Mouse (Mus musculus) urinary bladder, postnatal 10 days (tissue): ENCODE measurements around the gene Sorcs2.

Experiments used
- DNase-seq: peaks from one replicate; pipeline ENCODE4 v3.0.0; 2022; ENCODE audit warnings: low spot score

The Sorcs2 gene

DNA sequence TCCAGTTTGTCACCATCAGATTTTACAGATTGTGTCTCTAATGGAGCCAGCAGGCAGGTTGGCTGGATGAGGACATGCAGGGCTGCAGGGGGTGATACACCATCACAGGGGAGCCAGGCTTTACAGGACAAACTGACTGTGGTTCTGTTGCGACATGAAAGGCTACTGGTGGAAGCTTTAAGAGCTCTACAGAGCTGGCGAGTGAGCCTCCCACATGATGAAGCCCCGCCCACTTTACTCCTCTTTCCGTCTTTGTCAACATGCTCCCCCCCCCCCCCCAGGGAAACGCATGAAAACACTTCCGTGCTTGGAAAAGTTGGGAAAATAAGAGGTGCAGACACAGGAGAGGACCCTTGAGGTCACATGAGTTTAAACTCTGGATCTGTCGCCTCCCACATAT, 219.7 kb downstream of the Sorcs2 start:
- no peak for DNase-seq

- DNase-seq = no peak
Measured at GRCm38 (mm10) chr5:36176873-36177272, 221.1 kb downstream of the Sorcs2 start.

GRCm38 (mm10) chr5:36176409-36176808, 221.5 kb downstream of the Sorcs2 start:
- no peak for DNase-seq

GRCm38 (mm10) chr5:36174569-36175115, 223.3 kb downstream of the Sorcs2 start:
- DNase-seq = no peak

DNA sequence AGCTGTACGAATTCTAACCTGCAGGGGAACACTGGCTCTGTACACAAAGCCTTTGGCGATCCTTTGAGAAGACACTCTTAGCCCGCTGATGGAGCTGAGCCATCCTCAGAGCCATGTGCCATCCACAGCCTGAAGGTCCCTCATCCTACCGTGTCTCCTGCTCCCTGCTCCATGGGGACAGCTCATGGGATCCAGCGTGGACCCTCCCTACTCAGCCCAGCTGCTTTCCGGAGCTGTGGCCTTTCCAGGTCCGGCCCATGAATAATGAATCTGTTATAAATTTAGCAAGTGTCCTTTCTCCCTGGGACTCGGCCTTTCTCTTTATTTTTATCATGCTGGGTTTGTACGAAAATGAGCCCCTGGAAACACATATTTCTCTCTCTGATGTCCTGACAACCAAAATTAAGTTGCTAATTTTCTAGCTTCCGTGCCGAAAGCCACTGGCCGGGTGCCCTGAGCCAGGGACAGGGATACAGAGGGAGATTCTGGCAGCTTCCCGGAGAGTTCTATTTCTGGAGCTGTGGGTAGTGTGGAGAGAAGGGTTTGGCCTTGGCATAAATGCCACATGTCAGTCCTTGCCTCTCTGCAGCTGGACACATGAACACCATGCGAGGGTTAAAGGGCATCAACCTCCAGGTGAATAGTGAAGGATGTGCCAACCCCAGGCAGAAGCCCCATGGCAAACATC, 228.8 kb downstream of the Sorcs2 start:
- DNase-seq = no peak

DNA sequence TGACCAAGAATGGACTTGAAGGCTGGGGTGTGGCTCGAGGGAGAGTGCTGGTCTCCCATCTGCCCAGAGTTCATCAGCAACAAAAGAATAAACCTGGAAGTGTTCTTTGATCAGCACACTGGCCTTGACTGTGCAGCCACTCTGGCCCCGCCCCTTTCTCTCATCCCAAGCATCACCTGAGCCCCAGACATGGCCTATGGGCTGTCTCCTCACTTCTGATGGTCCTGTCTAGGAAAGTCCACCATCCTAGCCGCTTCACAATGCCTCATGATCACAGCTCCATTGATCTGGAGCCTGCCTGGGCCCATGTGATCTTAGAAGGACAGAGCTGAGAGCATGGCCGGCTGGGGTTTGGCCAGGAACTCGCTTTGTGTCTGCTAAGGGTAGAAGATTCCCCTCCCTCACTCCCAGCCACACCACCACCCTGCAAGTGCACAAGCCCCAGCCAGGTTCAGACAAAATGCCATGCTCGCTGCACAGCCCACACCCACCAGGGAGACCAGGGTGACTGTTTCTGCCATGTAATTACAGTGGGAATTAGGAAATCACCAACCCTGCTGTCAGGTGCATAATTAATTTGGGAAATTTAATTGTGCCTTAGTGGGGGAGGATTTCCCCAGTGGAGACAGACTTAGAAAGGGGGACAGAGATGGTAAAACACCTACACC, 231.5 kb downstream of the Sorcs2 start:
- DNase-seq = no peak

- DNase-seq = no peak
Measured at GRCm38 (mm10) chr5:36165424-36166302, 232.3 kb downstream of the Sorcs2 start.

DNA sequence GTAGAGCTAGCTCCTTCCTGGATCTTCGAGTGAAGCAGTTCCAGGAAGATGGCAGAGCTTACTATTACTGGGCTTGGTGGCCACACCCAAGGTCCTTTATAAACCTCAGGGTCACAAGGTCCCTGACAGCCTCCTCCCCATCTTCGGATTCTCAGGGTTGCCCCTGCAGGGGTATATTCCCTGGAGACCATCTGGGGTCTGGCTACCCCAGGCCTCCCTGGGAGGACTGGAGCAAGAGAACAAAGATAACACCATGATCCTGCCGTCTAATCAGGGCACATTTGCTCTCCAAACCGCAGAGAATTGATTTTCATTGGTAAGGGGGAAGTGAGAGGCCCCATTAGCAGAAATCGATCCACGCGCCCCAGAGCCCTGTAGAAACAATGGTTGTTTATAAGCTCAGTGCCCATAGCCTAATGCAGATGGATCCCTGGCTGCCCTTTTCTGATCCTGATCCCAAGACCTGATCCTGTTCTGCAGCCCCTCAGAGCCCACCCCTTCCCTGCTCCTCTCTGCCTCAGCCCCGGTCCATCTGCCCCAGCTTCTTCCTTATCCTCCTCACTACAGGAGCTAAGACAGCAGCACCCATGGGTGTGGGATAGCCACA, 243.0 kb downstream of the Sorcs2 start:
- DNase-seq = no peak

DNA sequence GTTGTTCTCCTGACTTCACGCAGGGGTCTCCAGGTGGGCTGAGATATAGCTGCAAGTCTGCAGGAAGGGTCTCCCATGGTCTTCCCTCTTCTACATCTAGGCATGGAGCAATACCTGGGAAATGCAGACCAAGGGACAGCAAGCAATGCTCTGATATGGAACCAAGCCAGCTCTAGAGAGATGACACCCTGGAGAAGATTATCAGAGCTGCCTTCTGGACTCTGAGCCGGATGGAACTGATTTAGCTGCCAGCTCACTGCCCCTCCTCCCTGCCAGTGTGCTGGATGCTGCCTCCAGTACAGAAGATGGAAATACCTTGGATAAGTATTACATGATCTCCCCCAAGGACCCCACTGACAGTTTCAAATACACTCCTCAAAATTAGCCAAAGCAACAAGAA, 244.7 kb downstream of the Sorcs2 start:
- DNase-seq = no peak

DNA sequence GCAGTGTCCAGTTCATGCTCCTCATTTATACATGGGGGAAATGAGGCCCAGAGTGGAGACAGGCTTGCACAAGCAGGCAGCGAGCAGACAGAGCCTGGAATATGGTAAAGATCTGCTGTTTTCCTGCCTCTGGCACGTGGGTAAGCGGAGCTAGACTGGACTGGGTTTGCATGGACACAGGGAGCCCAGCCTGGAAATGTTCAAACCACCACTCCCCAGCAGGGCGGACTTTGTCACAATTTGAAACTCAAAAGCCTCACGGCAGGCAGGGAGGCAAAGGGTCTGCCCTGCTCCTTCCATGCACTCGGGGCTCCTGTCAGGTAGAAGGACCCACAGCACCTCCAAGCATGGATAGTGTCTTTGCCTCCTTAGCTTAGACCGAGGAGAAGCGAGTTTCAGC, 246.9 kb downstream of the Sorcs2 start:
- DNase-seq = no peak

- DNase-seq = no peak
Measured at GRCm38 (mm10) chr5:36149098-36149497, 248.8 kb downstream of the Sorcs2 start.

GRCm38 (mm10) chr5:36146589-36146988, 251.3 kb downstream of the Sorcs2 start:
- DNase-seq = no peak

DNA sequence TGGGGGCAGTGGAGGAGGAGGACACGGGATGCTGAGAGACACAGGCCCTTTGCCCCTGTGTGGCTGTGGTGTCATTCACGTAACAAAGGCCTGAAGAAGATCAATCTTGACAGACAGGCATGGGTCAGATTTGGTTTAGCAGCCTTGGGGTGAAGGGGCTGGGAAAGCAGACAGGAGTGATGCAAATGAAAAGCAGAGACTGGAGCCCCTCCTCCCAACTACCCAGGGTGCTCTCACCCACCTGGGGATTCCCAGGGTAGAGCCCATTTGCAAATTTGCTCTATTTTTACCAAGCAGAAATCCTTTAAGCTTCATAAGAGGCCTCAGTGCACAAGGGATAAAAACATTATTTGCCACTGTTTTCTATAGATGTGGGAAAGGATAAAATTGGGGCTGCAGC, 253.4 kb downstream of the Sorcs2 start:
- no peak for DNase-seq

GRCm38 (mm10) chr5:36141676-36142255, 256.2 kb downstream of the Sorcs2 start:
- DNase-seq = no peak

DNA sequence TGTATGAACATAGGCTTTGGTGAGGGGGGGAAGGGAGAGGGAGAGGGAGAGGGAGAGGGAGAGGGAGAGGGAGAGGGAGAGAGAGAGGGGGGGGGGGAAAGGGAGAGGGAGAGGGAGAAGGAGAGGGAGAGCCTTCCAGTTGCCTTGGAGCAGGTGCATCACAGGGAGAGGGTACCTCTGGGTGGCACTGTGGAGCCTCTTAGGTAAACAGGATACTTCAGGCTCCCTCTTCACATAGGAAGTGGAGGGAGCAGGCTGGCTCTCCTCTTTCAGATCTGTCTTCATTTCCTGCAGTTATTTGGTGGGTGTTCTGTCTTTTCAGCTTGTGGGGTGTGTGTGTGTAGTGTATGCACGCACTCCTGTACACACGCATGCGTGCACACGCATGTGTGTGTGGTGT, 256.8 kb downstream of the Sorcs2 start:
- DNase-seq = no peak

GRCm38 (mm10) chr5:36139766-36140165, 258.2 kb downstream of the Sorcs2 start:
- no peak for DNase-seq

DNA sequence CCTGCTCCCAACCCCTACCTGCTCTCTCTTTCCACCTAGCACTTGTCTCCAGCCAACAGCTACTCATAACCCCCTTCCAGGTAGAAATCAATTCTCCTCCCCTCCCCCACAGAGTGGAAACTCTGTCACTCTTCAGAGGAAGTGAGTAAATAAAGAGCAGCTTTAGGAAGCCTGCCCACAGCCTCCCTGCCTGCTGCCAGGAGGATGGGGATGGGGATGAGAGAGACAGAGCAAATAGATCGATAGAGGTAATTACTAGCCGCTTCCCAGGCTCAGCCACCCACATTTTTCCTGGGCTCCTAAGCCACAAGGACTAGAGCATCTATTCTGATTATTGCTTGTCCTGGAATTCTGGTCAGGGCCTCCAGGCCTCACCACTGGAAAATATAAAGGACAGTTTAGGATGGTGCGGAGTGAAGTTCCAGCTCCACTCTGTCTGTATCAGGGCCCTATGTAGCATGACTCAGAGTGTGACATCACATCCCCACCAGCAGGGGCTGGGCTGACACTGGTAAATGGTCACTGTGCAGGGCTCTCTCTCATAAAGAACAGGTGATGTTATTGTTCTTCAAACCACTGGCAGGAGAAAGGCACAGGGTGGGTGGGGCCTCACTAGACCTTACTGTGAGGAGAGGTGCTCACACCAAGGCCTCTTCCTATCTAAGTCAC, 261.9 kb downstream of the Sorcs2 start:
- no peak for DNase-seq

GRCm38 (mm10) chr5:36134302-36134701, 263.6 kb downstream of the Sorcs2 start:
- no peak for DNase-seq

DNA sequence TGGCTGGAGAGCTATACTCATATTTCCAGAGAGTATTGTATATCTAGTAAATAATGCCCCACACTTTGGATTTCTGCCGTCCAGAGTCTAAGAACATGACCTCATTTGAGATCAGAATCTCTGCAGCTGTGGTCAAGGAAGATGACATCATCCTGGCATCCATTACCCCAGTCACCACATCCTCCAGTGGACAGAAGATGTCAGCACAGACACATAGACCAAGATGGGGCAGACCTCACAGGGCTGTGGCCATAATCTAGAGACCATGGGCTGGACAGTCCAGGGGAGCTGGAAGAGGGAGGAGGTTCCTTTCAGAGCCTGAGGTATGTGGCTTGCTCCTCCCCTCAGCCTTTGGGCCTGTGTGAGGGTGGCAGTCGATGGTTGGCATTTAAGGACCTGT, 264.0 kb downstream of the Sorcs2 start:
- no peak for DNase-seq

- DNase-seq = no peak
Measured at GRCm38 (mm10) chr5:36130393-36131011, 267.4 kb downstream of the Sorcs2 start.

DNA sequence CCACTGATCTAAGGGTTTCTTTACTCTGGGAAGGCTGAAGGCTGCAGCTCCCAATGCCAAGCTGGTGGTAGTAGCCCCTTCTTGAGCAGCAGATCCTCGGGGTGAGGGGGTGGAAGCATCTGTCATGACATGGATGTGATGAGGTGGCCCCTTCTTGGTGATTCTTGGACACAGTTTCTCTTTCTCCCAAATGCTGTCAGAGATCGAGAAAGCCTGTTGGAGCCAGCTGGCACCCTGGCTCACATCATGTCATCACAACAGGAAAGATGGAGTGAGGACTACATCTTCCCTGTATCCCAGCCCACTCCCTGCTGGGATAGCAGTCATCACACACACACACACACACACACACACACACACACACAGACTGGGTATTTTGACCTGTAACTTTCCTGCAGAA, 268.3 kb downstream of the Sorcs2 start:
- no peak for DNase-seq
